Mouse (Mus musculus): ENCODE measurements around the gene Lrrk2. TPM values are rescaled to one million over a fixed set of nuclear protein-coding genes. Genes with fewer than 3 reads are reported as not detected.
"Not testable (repeated sequence)": the region's sequence is repeated elsewhere in the genome, so short reads cannot be mapped to it uniquely, and the experiment has no call there.

The Lrrk2 gene
- total RNA-seq, 1 experiment from 2014 or later, result 167 TPM

DNA sequence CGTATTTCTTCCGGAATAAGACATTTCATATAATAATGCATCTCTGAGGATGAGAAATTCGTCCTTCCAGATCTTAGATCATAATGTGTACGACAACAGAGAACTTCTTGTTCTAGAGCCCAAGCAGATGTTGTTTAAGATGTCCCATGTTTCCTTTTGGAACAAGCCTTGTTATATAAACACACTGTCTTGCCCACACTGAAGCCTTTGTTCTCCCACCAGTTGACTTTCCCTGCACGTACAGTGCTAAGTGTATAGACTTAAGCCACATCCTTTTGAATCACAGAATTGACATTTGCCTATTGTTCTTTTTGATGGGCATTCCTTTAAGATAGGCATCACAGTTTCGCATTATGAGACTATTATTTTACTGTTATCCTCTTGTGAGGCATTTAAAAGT is 162.3 kb downstream of the Lrrk2 start:
- DNase-seq, result no peak

DNA sequence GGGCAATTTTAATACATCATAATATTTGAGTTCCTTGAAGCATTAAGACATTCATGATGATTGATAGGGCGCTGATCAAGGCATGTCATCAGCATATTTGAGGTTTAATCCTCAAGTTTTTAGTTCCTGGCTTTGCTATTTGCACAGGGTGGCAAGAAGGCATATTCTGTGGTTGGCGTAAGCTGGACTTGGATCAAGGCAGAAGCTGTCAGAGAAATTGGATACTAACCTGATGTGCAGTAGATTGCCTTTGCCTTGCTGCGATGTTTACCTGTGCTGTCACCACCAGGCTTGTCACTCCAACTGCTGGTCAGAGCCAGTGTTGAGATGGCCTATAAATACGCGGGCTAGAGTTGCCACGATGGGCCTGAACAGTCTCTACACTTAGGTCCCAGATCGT is 165.0 kb downstream of the Lrrk2 start, which contains the start of gene Smgc:
TSS of gene Smgc (plus strand) at position 301 of the 400 bp plus-strand sequence.
- no peak for DNase-seq

DNA sequence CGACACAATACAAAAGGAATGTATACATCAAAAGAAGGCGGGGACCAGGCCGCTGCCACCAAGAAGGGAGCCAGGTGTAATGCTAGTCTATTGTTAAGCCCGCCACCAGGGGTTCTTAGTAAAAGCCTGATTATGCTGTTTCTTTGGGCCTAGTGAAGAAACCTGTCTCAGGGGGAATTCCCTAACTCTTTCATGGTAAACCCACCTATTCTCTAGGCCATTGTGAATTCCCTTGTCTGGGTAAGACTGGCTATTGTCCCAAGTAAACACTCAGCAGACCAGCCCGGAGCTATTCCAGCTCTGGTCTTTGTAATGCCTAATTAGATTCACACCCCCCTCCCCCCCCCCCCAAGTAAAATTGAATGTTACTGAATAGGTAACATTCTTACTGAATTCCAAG is 191.2 kb downstream of the Lrrk2 start:
- DNase-seq, result not testable (repeated sequence)

Other genes starting within 250 kb of the Lrrk2 start
- 3.0 and 3.9 TPM in 2 replicates for gene Slc2a13, start 99.9 kb upstream of the Lrrk2 start, total RNA-seq (2021)
- not detected in 2 replicates for gene Smgc, start 165.1 kb downstream of the Lrrk2 start, total RNA-seq (2021)